Mouse (Mus musculus): ENCODE results near the gene Mrtfb.

DNA sequence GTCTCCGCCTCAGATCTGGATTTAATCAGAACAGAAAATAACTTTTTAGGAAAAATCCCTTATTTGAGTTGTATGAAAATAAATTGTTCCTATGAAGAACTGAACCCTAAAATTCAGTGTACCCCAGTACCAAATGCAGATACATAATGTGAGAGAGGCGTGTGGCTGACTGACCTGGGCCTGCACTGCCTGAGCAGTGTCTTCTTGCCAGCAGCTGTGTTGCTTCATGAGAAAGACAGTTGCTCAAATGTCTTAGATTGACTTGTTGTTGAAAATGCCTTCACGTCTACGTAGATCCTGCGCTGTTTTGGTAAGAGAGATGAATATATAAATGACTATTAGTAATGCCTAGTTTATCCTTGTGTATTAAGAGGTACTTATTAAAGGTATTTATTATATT lies 104.6 kb downstream of the Mrtfb start:
- TF ChIP-seq CTCF (IDR thresholded peaks at IDR 0.05; ENCODE audit: low read depth, low read length), result no peak
- no peak for TF ChIP-seq POLR2A (IDR thresholded peaks at IDR 0.05; ENCODE audit: borderline replicate concordance, low read depth, low read length)

Data from bone marrow macrophage, adult 2 months (primary cell).